Mouse (Mus musculus) C2C12 (cell line): Measurements from ENCODE around the gene Wdr91. TPM values are rescaled to one million over a fixed set of nuclear protein-coding genes. Genes with fewer than 3 reads are reported as not detected.

ENCODE experiments used
- H3K27me3 ChIP-seq: one replicate; pipeline ENCODE4 v1.6.1; 2011; ENCODE audit not compliant: control insufficient read depth, insufficient read depth, insufficient read length
- H3K36me3 ChIP-seq: one replicate; pipeline ENCODE4 v1.6.1; 2011; ENCODE audit not compliant: control insufficient read depth, insufficient read depth
- H3K4me3 ChIP-seq: one replicate; pipeline ENCODE4 v1.5.1; 2011; ENCODE audit warnings: mild to moderate bottlenecking, control low read depth; ENCODE audit not compliant: poor library complexity, insufficient read depth, severe bottlenecking
- H3K79me2 ChIP-seq: one replicate; pipeline ENCODE4 v1.6.1; 2011; ENCODE audit not compliant: control insufficient read depth, insufficient read depth
- H3K79me3 ChIP-seq: one replicate; pipeline ENCODE4 v1.6.1; 2011; ENCODE audit warnings: low read depth, control low read depth
- H3ac ChIP-seq: one replicate; pipeline ENCODE3; 2011; ENCODE audit warnings: low read depth; ENCODE audit not compliant: control insufficient read depth, insufficient read length
- CEBPB ChIP-seq: IDR thresholded peaks from one replicate; pipeline ENCODE4 v1.6.1; 2011; ENCODE audit warnings: low read depth, mild to moderate bottlenecking, control low read depth, moderate library complexity
- CTCF ChIP-seq: IDR thresholded peaks from one replicate; pipeline ENCODE4 v1.5.1; 2011; ENCODE audit not compliant: control insufficient read depth, insufficient read depth, insufficient read length
- FOSL1 ChIP-seq: IDR thresholded peaks from one replicate; pipeline ENCODE4 v1.8.0; 2011; ENCODE audit warnings: mild to moderate bottlenecking, low read length; ENCODE audit not compliant: poor library complexity, insufficient read depth, severe bottlenecking
- MAX ChIP-seq: IDR thresholded peaks from one replicate; pipeline ENCODE4 v1.6.1; 2011; ENCODE audit warnings: mild to moderate bottlenecking, control low read depth
- MYOD1 ChIP-seq: IDR thresholded peaks from one replicate; pipeline ENCODE4 v1.6.1; 2011; ENCODE audit warnings: low read depth; ENCODE audit not compliant: control insufficient read depth, insufficient read length
- MYOG ChIP-seq: IDR thresholded peaks from one replicate; pipeline ENCODE4 v1.6.1; 2011; ENCODE audit not compliant: control insufficient read depth, insufficient read length; ENCODE audit errors: extremely low read depth
- USF1 ChIP-seq: IDR thresholded peaks from one replicate; pipeline ENCODE4 v1.6.1; 2011; ENCODE audit warnings: low read depth, mild to moderate bottlenecking, control low read depth, moderate library complexity
- polyA plus RNA-seq: library from polyadenylated mRNA; unstranded; fragments of >200 nt; fragmentation: generic; extraction: Trizol; gene quantifications from one replicate; pipeline ENCODE4 v1.2.1, GENCODE M21; 2012; ENCODE audit warnings: missing spikeins

Gene Wdr91
- polyA plus RNA-seq, 1 experiment, result 12.8 TPM

- Histone ChIP-seq H3K79me3 (no peaks in the 10 kb centered on the region), H3K4me3 (no peak overlapping the region), H3ac (no peak overlapping the region), H3K36me3 (peaks cover 29% of the 10 kb centered on the region), H3K79me2 (no peaks in the 10 kb centered on the region), H3K27me3 (no peaks in the 10 kb centered on the region)
- TF ChIP-seq MYOG, result no peak
- TF ChIP-seq MYOD1, result no peak
- TF ChIP-seq CEBPB, result no peak
- no peak for TF ChIP-seq FOSL1
- TF ChIP-seq USF1, result no peak
- TF ChIP-seq CTCF, result no peak
- no peak for TF ChIP-seq MAX
Observed at GRCm38 (mm10) chr6:34896168-34896780, 14.4 kb downstream of the Wdr91 start.

DNA sequence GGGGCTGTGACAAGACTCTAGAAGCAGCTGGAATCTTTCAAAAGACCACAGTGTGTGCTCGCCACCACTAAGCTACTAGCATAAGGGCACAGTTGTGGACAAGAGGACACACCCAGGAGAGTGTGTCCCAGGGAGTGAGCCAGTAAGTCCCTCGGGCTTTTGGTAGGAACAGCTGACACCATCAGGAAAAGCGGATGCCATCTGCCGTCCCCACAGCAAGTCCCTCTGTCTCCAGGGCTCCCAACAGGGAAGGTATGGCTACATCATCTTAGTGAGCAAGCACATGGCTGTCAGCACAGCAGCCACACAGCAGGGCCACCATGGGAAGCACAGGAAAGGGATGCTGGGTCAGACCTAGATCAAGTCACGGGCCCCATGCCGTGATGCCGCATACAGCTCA lies 15.1 kb downstream of the Wdr91 start:
- Histone ChIP-seq H3K79me2 (no peaks in the 10 kb centered on the region), H3K27me3 (no peaks in the 10 kb centered on the region), H3ac (no peak overlapping the region), H3K36me3 (peaks cover 29% of the 10 kb centered on the region), H3K79me3 (no peaks in the 10 kb centered on the region), H3K4me3 (no peak overlapping the region)
- TF ChIP-seq MYOG (no peak), CEBPB (no peak), MYOD1 (no peak), CTCF (no peak), FOSL1 (no peak), MAX (no peak), USF1 (no peak)

DNA sequence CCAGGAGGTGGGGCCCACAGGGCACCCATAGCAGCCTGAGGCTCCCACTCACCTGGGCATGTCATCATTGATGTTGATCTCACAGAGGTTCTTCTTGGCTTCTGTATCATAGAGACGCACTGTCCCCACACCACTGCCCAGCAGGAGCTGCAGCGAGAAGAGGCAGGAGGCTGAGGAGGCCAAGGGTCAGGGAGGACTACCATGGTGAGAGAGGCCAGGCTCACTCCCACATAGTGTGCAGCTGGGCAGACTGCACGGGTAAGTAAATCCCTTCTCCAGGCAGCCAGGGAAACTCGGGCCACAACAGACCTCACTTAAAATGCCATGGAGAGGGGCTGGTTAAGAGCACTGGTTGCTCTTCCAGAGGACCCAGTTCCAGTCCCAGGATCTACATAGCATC lies 21.5 kb downstream of the Wdr91 start:
- TF ChIP-seq FOSL1 (no peak), USF1 (no peak), MAX (no peak), MYOD1 (no peak), CEBPB (no peak), CTCF (no peak)
- Histone ChIP-seq H3K36me3 (peaks cover 10% of the 10 kb centered on the region), H3ac (no peak overlapping the region)

DNA sequence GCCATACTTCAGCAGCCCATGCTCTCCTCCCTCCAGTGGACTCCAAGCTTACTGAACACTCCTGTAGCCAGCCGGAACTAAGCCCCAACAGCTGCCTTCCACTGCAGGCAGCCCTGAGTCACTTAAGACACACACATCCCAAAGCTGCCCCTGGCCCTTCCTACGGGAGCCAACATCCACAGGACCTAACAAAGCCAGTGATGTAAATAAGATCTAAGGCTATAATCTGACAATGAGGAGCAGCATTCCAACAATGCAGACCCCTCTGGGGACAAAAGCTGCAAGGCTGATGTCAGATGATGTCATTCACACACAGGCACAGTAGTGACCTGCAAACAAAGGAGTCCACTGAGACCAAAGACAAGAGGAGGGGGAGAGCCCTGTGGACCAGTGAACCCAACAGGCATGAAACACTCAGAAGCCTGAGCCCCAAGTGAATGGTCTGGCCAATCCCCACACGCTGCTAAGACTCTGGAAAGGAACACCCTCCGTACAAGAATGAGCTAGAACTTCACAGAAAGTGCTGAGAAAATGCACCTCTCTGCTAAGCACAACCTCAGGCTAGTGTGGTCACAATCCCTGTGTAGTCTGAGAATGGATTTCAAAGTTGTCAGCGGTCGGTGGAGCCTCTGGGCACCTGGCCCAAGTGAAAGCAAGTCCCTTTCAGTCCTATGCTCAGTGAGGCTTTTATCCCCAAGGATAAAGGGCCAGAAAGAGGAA lies 23.4 kb downstream of the Wdr91 start:
- Histone ChIP-seq H3K27me3 (no peaks in the 10 kb centered on the region), H3K79me2 (no peaks in the 10 kb centered on the region), H3K79me3 (no peaks in the 10 kb centered on the region), H3ac (no peak overlapping the region), H3K36me3 (peaks cover 13% of the 10 kb centered on the region), H3K4me3 (no peak overlapping the region)
- no peak for TF ChIP-seq USF1
- TF ChIP-seq MYOG, result no peak
- TF ChIP-seq FOSL1, result no peak
- TF ChIP-seq MYOD1, result no peak
- TF ChIP-seq MAX, result no peak

More for the DNA sequence above, 21.5 kb downstream of the Wdr91 start:
- no peaks in the 10 kb centered on the region for H3K79me2 ChIP-seq
- no peaks in the 10 kb centered on the region for H3K79me3 ChIP-seq
- H3K4me3 ChIP-seq, result no peak overlapping the region
- H3K27me3 ChIP-seq, result no peaks in the 10 kb centered on the region

- Histone ChIP-seq H3K79me3 (no peaks in the 10 kb centered on the region), H3K27me3 (no peaks in the 10 kb centered on the region), H3K4me3 (no peak overlapping the region), H3K36me3 (peaks cover 28% of the 10 kb centered on the region), H3K79me2 (no peaks in the 10 kb centered on the region), H3ac (no peak overlapping the region)
- TF ChIP-seq FOSL1, result no peak
- no peak for TF ChIP-seq MYOD1
Observed at GRCm38 (mm10) chr6:34884724-34885123, 26.0 kb downstream of the Wdr91 start.
